Mouse (Mus musculus) CH12.LX (cell line): ENCODE results near the gene Lzts2. TPM values are rescaled to one million over a fixed set of nuclear protein-coding genes. Genes with fewer than 3 reads are reported as not detected.

Experiments used
- DNase-seq: peaks from one replicate; pipeline ENCODE4 v3.0.0-alpha.2; 2013; ENCODE audit errors: extremely low read depth
- H3K27ac ChIP-seq: 2 replicates; pipeline ENCODE4 v1.5.1; 2012; ENCODE audit warnings: low read depth, mild to moderate bottlenecking, control low read depth, moderate library complexity; ENCODE audit not compliant: insufficient read depth
- H3K27me3 ChIP-seq: replicated peaks from 2 replicates; pipeline ENCODE3; 2012; ENCODE audit warnings: inconsistent platforms
- H3K36me3 ChIP-seq, 2 experiments: replicated peaks in 1 of 2; 2 replicates each; pipeline versions ENCODE3 to v1.6.1; 2012; ENCODE audit warnings: inconsistent platforms in 1 of 2, low read length in 1 of 2, mild to moderate bottlenecking in 1 of 2, mixed read lengths in 1 of 2, moderate library complexity in 1 of 2; ENCODE audit not compliant: control insufficient read depth in 1 of 2, insufficient read depth in 1 of 2
- H3K4me1 ChIP-seq, 2 experiments: 2 replicates each; pipeline ENCODE4 v1.6.1; 2012; ENCODE audit warnings: inconsistent platforms in 1 of 2, moderate library complexity in 1 of 2; ENCODE audit not compliant: insufficient read depth in 2 of 2, control insufficient read depth in 1 of 2
- H3K4me2 ChIP-seq: 2 replicates; pipeline ENCODE4 v1.6.1; 2012; ENCODE audit warnings: low read depth, mild to moderate bottlenecking, control low read depth; ENCODE audit not compliant: poor library complexity, insufficient read depth, severe bottlenecking
- H3K4me3 ChIP-seq, 3 experiments: fragments of 150-350 bp in 1 of 3; sonication (generic) in 1 of 3; replicated peaks in 1 of 3; 2 replicates each; pipeline versions ENCODE3 to v1.5.1; 2011 to 2012; ENCODE audit warnings: low read depth in 2 of 3, low read length in 2 of 3, mild to moderate bottlenecking in 2 of 3, moderate library complexity in 2 of 3, control low read depth in 1 of 3, improper control_type of control experiment in 1 of 3, inconsistent platforms in 1 of 3, mixed read lengths in 1 of 3; ENCODE audit not compliant: poor library complexity in 1 of 3
- H3K79me2 ChIP-seq: replicated peaks from 2 replicates; pipeline ENCODE4 v1.6.1; 2012; ENCODE audit warnings: mild to moderate bottlenecking, moderate library complexity; ENCODE audit not compliant: control insufficient read depth, poor library complexity, insufficient read depth, severe bottlenecking; ENCODE audit errors: extremely low read depth
- H3K9ac ChIP-seq: 2 replicates; pipeline ENCODE4 v1.6.1; 2012; ENCODE audit warnings: low read depth, mild to moderate bottlenecking, control low read depth, moderate library complexity; ENCODE audit not compliant: insufficient read depth
- H3K9me3 ChIP-seq: replicated peaks from 2 replicates; pipeline ENCODE3; 2012; ENCODE audit warnings: low read length, inconsistent platforms, mixed read lengths
- CHD2 ChIP-seq: IDR thresholded peaks from 2 replicates; pipeline ENCODE4 v1.6.1; 2011; ENCODE audit warnings: low read length, improper control_type of control experiment
- CTCF ChIP-seq, 2 experiments: IDR thresholded peaks in 1 of 2; conservative IDR thresholded peaks in 1 of 2; 2 replicates each; pipeline ENCODE4 v1.5.1; 2011 to 2012; ENCODE audit warnings: low read depth in 2 of 2, low read length in 2 of 2, improper control_type of control experiment in 1 of 2, inconsistent platforms in 1 of 2, mild to moderate bottlenecking in 1 of 2, moderate library complexity in 1 of 2
- ELF1 ChIP-seq: IDR thresholded peaks from 2 replicates; pipeline ENCODE4 v1.6.1; 2014; ENCODE audit warnings: low read depth, mild to moderate bottlenecking, inconsistent platforms, low read length, improper control_type of control experiment
- EP300 ChIP-seq: IDR thresholded peaks from 2 replicates; pipeline ENCODE4 v1.6.1; 2011; ENCODE audit warnings: low read length, improper control_type of control experiment
- GABPA ChIP-seq: IDR thresholded peaks from 2 replicates; pipeline ENCODE4 v1.6.1; 2012; ENCODE audit warnings: low read depth, low read length, improper control_type of control experiment, inconsistent platforms; ENCODE audit not compliant: insufficient replicate concordance
- JUND ChIP-seq: conservative IDR thresholded peaks from 2 replicates; pipeline ENCODE4 v1.6.1; 2011; ENCODE audit warnings: low read depth, low read length, improper control_type of control experiment
- KAT2A ChIP-seq: IDR thresholded peaks from 2 replicates; pipeline ENCODE4 v1.6.1; 2012; ENCODE audit warnings: low read length, improper control_type of control experiment, inconsistent platforms; ENCODE audit not compliant: insufficient replicate concordance
- MAFK ChIP-seq: IDR thresholded peaks from 2 replicates; pipeline ENCODE4 v1.6.1; 2011; ENCODE audit warnings: low read length, improper control_type of control experiment; ENCODE audit not compliant: insufficient replicate concordance
- MAX ChIP-seq: IDR thresholded peaks from 2 replicates; pipeline ENCODE4 v1.6.1; 2011; ENCODE audit warnings: low read length, improper control_type of control experiment
- MAZ ChIP-seq: IDR thresholded peaks from 2 replicates; pipeline ENCODE4 v1.6.1; 2012; ENCODE audit warnings: low read depth, mild to moderate bottlenecking, inconsistent platforms, low read length, improper control_type of control experiment, moderate library complexity
- MYC ChIP-seq: IDR thresholded peaks from 2 replicates; pipeline ENCODE4 v1.6.1; 2011; ENCODE audit warnings: low read depth, mild to moderate bottlenecking, improper control_type of control experiment, low read length
- NELFE ChIP-seq: IDR thresholded peaks from 2 replicates; pipeline ENCODE4 v1.6.1; 2011; ENCODE audit warnings: low read depth, low read length, improper control_type of control experiment
- NRF1 ChIP-seq: IDR thresholded peaks from 2 replicates; pipeline ENCODE4 v1.6.1; 2014; ENCODE audit warnings: low read depth, mild to moderate bottlenecking, inconsistent platforms, low read length, improper control_type of control experiment, moderate library complexity
- POLR2A ChIP-seq: IDR thresholded peaks from 2 replicates; pipeline ENCODE4 v1.6.1; 2011; ENCODE audit warnings: low read depth, mild to moderate bottlenecking, improper control_type of control experiment, low read length
- POLR2AphosphoS2 ChIP-seq: IDR thresholded peaks from 2 replicates; pipeline ENCODE4 v1.6.1; 2011; ENCODE audit warnings: low read depth, low read length, improper control_type of control experiment
- RAD21 ChIP-seq: IDR thresholded peaks from 2 replicates; pipeline ENCODE4 v1.6.1; 2011; ENCODE audit warnings: low read depth, mild to moderate bottlenecking, low read length, improper control_type of control experiment, moderate library complexity
- SIN3A ChIP-seq: IDR thresholded peaks from 2 replicates; pipeline ENCODE4 v1.6.1; 2012; ENCODE audit warnings: low read length, improper control_type of control experiment, inconsistent platforms
- SMC3 ChIP-seq: IDR thresholded peaks from 2 replicates; pipeline ENCODE4 v1.6.1; 2011; ENCODE audit warnings: low read depth, low read length, improper control_type of control experiment
- TCF12 ChIP-seq: IDR thresholded peaks from 2 replicates; pipeline ENCODE4 v1.6.1; 2014; ENCODE audit warnings: low read depth, mild to moderate bottlenecking, inconsistent platforms, low read length, improper control_type of control experiment
- USF1 ChIP-seq: IDR thresholded peaks from 2 replicates; pipeline ENCODE4 v1.6.1; 2014; ENCODE audit warnings: low read depth, mild to moderate bottlenecking, inconsistent platforms, low read length, improper control_type of control experiment
- USF2 ChIP-seq: conservative IDR thresholded peaks from 2 replicates; pipeline ENCODE4 v1.6.1; 2011; ENCODE audit warnings: low read depth, low read length, improper control_type of control experiment
- ZNF384 ChIP-seq: IDR thresholded peaks from 2 replicates; pipeline ENCODE4 v1.6.1; 2012; ENCODE audit warnings: low read depth, low read length, improper control_type of control experiment, inconsistent platforms
- dilution Hi-C: fragments of 300-500 bp; cut with MboI; formaldehyde crosslinking; loops from 2 replicates; pipeline ENCODE4 v1.14.3; 2020; ENCODE audit warnings: low sequenced_read_pairs; ENCODE audit not compliant: extremely low pct_unique_long_range_greater_than_20kb, extremely low pct_ligation_motif_present
- in situ Hi-C: fragments of 300-500 bp; cut with MboI; formaldehyde crosslinking; loops from 3 replicates; pipeline ENCODE4 v1.14.3; 2019; ENCODE audit warnings: low sequenced_read_pairs, low pct_ligation_motif_present, low pct_unique_long_range_greater_than_20kb, mixed read lengths
- polyA plus RNA-seq: library from polyadenylated mRNA; unstranded; fragments of >175 nt; gene quantifications from 2 replicates; pipeline ENCODE4 v1.2.1, GENCODE M21; 2012; ENCODE audit warnings: low read depth; ENCODE audit not compliant: insufficient read length
- total RNA-seq, 2 experiments: library from RNA; depleted of rRNA; stranded (reverse); fragments of 300-350 nt in 1 of 2; fragments of >200 nt in 1 of 2; gene quantifications; 2 replicates each; pipeline ENCODE4 v1.2.3; 2012 to 2014

Gene Lzts2
- total and polyA plus RNA-seq, 3 experiments: 0.68 to 22.1 (median 2.2) TPM

GRCm38 (mm10) chr19:45005957-45006712 lies 8.1 kb upstream of the Lzts2 start, which contains the start of gene Mrpl43 (continued):
- TF ChIP-seq EP300 (no peak), MAX (peak; percentile 97), RAD21 (no peak), POLR2AphosphoS2 (peak; percentile 81), KAT2A (peak; percentile 91; the same call in 1 of the 2 replicates), CTCF (conservative IDR thresholded peaks at IDR 0.05 in 1 of 2, IDR thresholded peaks at IDR 0.05 in 1 of 2; ENCODE audit: low read depth in 2 of 2, low read length in 2 of 2) (no peak), NRF1 (peak; percentile 47; the same call in 1 of the 2 replicates), SIN3A (peak; percentile 96), MAZ (0 out of 2 replicates have a peak, but pooled peaks have one; percentile 40)

- TF ChIP-seq CHD2 (no peak), NELFE (no peak), MAFK (no peak), USF1 (no peak), KAT2A (no peak), ELF1 (no peak), SIN3A (no peak), MYC (no peak), TCF12 (no peak), POLR2A (no peak), SMC3 (no peak), GABPA (no peak), USF2 (no peak), ZNF384 (no peak), JUND (no peak), MAX (no peak)
- H3K27me3 ChIP-seq: no peaks in the 10 kb centered on the region
- H3K27ac ChIP-seq: no peak overlapping the region
- in situ Hi-C loops (no loop called here), dilution Hi-C loops (no loop called here)
- H3K9ac ChIP-seq: peak overlapping the region; percentile 47
- H3K9me3 ChIP-seq: no peaks in the 10 kb centered on the region
- H3K4me3 ChIP-seq: peak overlapping the region; percentile 94 to 96 (median 95)
- DNase-seq: no peak
- peaks cover 15 to 37% of the 10 kb centered on the region in 2 experiments for H3K4me1 ChIP-seq
- peaks cover 42 to 78% of the 10 kb centered on the region in 2 experiments for H3K36me3 ChIP-seq
- H3K79me2 ChIP-seq: peaks cover 19% of the 10 kb centered on the region
- peak overlapping the region; percentile 41 for H3K4me2 ChIP-seq
Observed at GRCm38 (mm10) chr19:45007021-45007420, 7.2 kb upstream of the Lzts2 start.
